Mouse (Mus musculus) MEL (cell line): ENCODE measurements around the gene Stxbp1.

Source experiments
- CHD1 ChIP-seq: IDR thresholded peaks from 2 replicates; pipeline ENCODE4 v1.6.1; 2012; ENCODE audit warnings: low read depth, mild to moderate bottlenecking, inconsistent platforms, low read length, improper control_type of control experiment
- CTCF ChIP-seq, 3 experiments: IDR thresholded peaks in 2 of 3; conservative IDR thresholded peaks in 1 of 3; 2 replicates each; pipeline ENCODE4 v1.5.1; 2011 to 2012; ENCODE audit warnings: low read length in 3 of 3, low read depth in 2 of 3, mild to moderate bottlenecking in 2 of 3, improper control_type of control experiment in 1 of 3, inconsistent platforms in 1 of 3, mixed read lengths in 1 of 3, moderate library complexity in 1 of 3; ENCODE audit not compliant: control insufficient read depth in 1 of 3, insufficient read depth in 1 of 3, poor library complexity in 1 of 3, severe bottlenecking in 1 of 3
- E2F4 ChIP-seq: IDR thresholded peaks from 2 replicates; pipeline ENCODE4 v1.6.1; 2011; ENCODE audit warnings: low read depth, low read length, improper control_type of control experiment, borderline replicate concordance
- EP300 ChIP-seq, 2 experiments: IDR thresholded peaks; 2 replicates each; pipeline ENCODE4 v1.6.1; 2011; ENCODE audit warnings: improper control_type of control experiment in 2 of 2, low read length in 2 of 2, low read depth in 1 of 2, mild to moderate bottlenecking in 1 of 2
- JUND ChIP-seq: IDR thresholded peaks from 2 replicates; pipeline ENCODE4 v1.6.1; 2011; ENCODE audit warnings: low read depth, mild to moderate bottlenecking, improper control_type of control experiment, low read length
- MAX ChIP-seq: IDR thresholded peaks from 2 replicates; pipeline ENCODE4 v1.6.1; 2011; ENCODE audit warnings: low read length, improper control_type of control experiment
- POLR2A ChIP-seq, 2 experiments: IDR thresholded peaks; 2 replicates each; pipeline ENCODE4 v1.6.1; 2011 to 2012; ENCODE audit warnings: low read length in 2 of 2, mild to moderate bottlenecking in 2 of 2, control low read depth in 1 of 2, improper control_type of control experiment in 1 of 2, low read depth in 1 of 2, moderate library complexity in 1 of 2; ENCODE audit not compliant: control insufficient read depth in 1 of 2, insufficient read depth in 1 of 2, poor library complexity in 1 of 2
- RCOR1 ChIP-seq: IDR thresholded peaks from 2 replicates; pipeline ENCODE4 v1.6.1; 2012; ENCODE audit warnings: low read depth, mild to moderate bottlenecking, inconsistent platforms, low read length, improper control_type of control experiment
- USF2 ChIP-seq, 2 experiments: IDR thresholded peaks; 2 replicates each; pipeline ENCODE4 v1.6.1; 2011 to 2012; ENCODE audit warnings: improper control_type of control experiment in 2 of 2, low read length in 2 of 2, borderline replicate concordance in 1 of 2, inconsistent platforms in 1 of 2, low read depth in 1 of 2, mild to moderate bottlenecking in 1 of 2; ENCODE audit not compliant: insufficient read depth in 1 of 2
- ZC3H11A ChIP-seq: IDR thresholded peaks from 2 replicates; pipeline ENCODE4 v1.6.1; 2012; ENCODE audit warnings: low read depth, mild to moderate bottlenecking, inconsistent platforms, low read length, improper control_type of control experiment
- ZMIZ1 ChIP-seq: IDR thresholded peaks from 2 replicates; pipeline ENCODE4 v1.6.1; 2012; ENCODE audit warnings: low read depth, mild to moderate bottlenecking, inconsistent platforms, low read length, improper control_type of control experiment, moderate library complexity

GRCm38 (mm10) chr2:32811959-32812358, 35.1 kb downstream of the Stxbp1 start:
- TF ChIP-seq EP300 (IDR thresholded peaks at IDR 0.05; ENCODE audit: low read depth in 1 of 2, low read length in 2 of 2) (no peak), JUND (no peak), CTCF (IDR thresholded peaks at IDR 0.05 in 2 of 3, conservative IDR thresholded peaks at IDR 0.05 in 1 of 3; ENCODE audit: control insufficient read depth in 1 of 3, insufficient read depth in 1 of 3, low read depth in 2 of 3, low read length in 3 of 3, poor library complexity in 1 of 3, severe bottlenecking in 1 of 3) (no peak), RCOR1 (no peak), POLR2A (IDR thresholded peaks at IDR 0.05; ENCODE audit: control insufficient read depth in 1 of 2, insufficient read depth in 1 of 2, low read depth in 1 of 2, low read length in 2 of 2, poor library complexity in 1 of 2) (no peak), ZMIZ1 (no peak), USF2 (IDR thresholded peaks at IDR 0.05; ENCODE audit: borderline replicate concordance in 1 of 2, insufficient read depth in 1 of 2, low read depth in 1 of 2, low read length in 2 of 2) (no peak), CHD1 (no peak), E2F4 (no peak), ZC3H11A (no peak), MAX (no peak)
